Mouse (Mus musculus): ENCODE data around the gene Pdzd7. TPM values are rescaled to one million over a fixed set of nuclear protein-coding genes. Genes with fewer than 3 reads are reported as not detected.

Pdzd7 gene
- polyA plus RNA-seq, 1 experiment: 8.8 TPM

DNA sequence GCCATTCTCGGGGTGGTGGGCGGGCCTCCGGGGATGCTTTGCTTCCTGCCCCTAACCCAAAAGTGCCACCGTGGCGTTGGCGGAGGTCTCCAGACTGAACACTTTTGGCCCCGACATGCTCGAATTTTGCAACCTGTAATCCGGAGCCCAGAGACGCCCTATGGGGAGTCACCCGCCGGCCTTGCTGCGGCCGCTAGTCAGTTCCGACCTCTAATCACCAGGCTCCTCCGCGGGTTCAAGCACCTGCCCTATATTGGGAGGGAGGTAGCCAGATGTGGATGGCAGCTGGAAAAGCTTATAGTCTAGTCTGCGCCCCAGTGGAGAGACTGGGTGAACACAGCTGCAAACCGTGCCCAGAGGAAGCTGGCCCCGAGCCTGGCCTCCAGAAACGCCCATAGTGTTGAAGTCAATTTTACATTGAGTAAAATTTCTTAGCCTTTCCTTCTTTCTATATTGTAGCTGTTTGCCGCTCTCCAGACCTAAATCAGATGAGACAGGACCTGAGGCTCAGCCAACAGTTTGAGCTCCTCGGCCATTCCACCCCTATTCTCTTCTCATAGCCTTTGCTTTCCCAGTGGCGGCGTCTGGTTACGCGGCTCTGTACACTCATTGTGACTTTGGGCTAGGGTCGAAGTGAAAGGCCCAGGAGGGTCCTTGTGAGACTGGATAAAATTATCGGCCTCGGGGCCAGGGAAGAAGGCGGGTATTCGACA is 30.0 kb upstream of the Pdzd7 start:
- no peak for DNase-seq (ENCODE audit: low read depth)

DNA sequence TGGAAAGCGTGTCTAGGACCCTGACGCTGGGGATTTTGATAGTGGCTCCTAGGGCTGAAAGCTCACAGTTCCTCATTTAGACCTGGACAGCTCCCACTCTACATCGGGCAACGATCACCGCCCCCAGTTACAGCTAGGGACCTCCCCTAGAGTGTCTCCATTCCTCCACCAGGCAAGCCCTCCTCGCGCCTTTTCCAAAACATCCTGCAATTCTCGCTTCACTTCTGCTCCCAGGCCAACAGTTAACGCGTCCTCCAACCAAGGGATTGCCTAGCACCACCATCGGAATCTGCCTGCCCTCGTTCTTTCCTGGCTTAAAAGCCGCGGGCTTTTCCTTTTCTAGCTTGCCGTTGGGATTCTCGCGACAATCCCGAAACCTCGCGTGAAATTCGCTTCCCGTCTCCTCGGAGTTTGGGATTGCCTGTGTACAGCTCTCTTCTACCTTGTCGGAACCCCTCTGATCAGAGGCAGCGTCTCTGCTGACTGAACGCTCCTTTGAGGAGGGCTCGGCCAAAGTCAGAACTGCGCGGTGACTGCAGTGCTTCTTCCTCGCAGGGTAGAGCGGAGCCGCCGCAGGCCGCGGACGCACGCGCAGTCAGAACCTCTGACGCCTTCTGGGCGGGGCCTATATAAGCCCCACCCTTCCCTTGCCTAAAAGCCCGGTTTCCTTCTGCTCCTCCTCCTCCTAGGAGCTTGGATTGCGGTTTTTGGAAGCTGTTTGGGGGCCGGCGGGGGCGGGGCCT is 29.2 kb upstream of the Pdzd7 start, which contains the start of gene Kazald1:
Kazald1 (plus strand) TSS at position 662 of the 743 bp plus-strand sequence.
- DNase-seq (ENCODE audit: low read depth): peak; percentile 97
- peak; percentile 44; the same call in 1 of the 2 replicates for TF ChIP-seq POLR2A (IDR thresholded peaks at IDR 0.05; ENCODE audit: borderline replicate concordance, extremely low read depth, insufficient read depth, insufficient read length, poor library complexity, severe bottlenecking)
- no peak for TF ChIP-seq CTCF (IDR thresholded peaks at IDR 0.05; ENCODE audit: borderline replicate concordance, extremely low read depth, insufficient read depth, insufficient read length)

More for the DNA sequence above, 30.0 kb upstream of the Pdzd7 start:
- TF ChIP-seq CTCF (IDR thresholded peaks at IDR 0.05; ENCODE audit: borderline replicate concordance, extremely low read depth, insufficient read depth, insufficient read length) (0 out of 2 replicates have a peak, but pooled peaks have one; percentile 10), POLR2A (IDR thresholded peaks at IDR 0.05; ENCODE audit: borderline replicate concordance, extremely low read depth, insufficient read depth, insufficient read length, poor library complexity, severe bottlenecking) (no peak)

DNA sequence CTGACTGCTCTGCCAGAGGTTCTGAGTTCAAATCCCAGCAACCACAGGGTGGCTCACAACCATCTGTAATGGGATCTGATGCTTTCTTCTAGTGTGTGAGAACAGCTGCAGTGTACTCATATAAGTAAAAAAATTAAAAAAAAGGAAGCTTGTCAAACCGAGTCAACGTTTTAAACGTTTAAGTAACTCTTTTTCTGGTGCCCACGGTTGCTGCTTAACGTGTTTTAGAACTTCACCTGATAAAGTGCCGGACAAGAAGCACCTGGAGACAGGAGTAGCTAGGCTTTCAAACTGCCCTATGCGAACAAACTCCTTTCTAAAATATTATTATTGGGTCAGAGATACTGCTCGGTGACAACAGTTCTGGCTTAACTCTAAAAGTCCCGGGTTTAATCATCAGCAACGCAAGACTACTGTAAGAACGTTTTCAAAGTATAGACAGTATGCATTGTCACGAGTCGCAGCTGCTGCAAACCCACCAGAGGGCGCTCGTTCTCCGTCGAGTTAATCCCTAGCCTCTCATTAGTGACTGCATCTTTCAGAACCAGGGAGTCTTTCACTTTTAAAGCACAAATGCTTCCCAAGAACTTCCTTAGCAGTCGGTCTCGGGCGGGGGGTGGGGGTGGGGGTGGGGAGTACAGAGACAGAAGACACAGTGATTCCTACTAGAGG is 28.5 kb upstream of the Pdzd7 start:
- DNase-seq (ENCODE audit: low read depth): peak; percentile 94
- no peak for TF ChIP-seq POLR2A (IDR thresholded peaks at IDR 0.05; ENCODE audit: borderline replicate concordance, extremely low read depth, insufficient read depth, insufficient read length, poor library complexity, severe bottlenecking)
- TF ChIP-seq CTCF (IDR thresholded peaks at IDR 0.05; ENCODE audit: borderline replicate concordance, extremely low read depth, insufficient read depth, insufficient read length): peak; percentile 95

- TF ChIP-seq POLR2A (IDR thresholded peaks at IDR 0.05; ENCODE audit: borderline replicate concordance, extremely low read depth, insufficient read depth, insufficient read length, poor library complexity, severe bottlenecking) (no peak), CTCF (IDR thresholded peaks at IDR 0.05; ENCODE audit: borderline replicate concordance, extremely low read depth, insufficient read depth, insufficient read length) (no peak)
- DNase-seq (ENCODE audit: low read depth): no peak
Observed at GRCm38 (mm10) chr19:45067758-45068510, 22.4 kb upstream of the Pdzd7 start.

GRCm38 (mm10) chr19:45067170-45067569 is 21.7 kb upstream of the Pdzd7 start:
- no peak for DNase-seq (ENCODE audit: low read depth)
- TF ChIP-seq CTCF (IDR thresholded peaks at IDR 0.05; ENCODE audit: borderline replicate concordance, extremely low read depth, insufficient read depth, insufficient read length): no peak
- no peak for TF ChIP-seq POLR2A (IDR thresholded peaks at IDR 0.05; ENCODE audit: borderline replicate concordance, extremely low read depth, insufficient read depth, insufficient read length, poor library complexity, severe bottlenecking)

DNA sequence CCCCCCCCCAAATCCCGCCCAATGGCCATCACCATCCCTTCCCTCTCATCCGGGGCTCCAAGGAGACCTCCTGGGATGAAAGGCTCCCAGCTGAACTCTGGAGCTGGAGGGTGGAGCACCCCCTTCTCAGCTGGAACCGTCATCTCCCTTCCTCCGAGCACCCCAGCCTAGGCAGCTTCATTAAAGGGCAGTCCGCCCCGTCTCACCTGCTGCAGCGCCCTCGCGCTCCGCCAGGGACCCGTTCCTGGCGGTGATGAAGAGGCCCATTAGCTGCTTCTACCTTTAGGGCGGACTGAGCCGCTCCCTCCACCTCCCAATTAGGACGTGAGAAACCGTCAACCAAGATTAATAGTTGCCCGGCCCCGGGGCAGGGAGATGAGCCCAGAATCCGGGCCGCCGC is 19.7 kb upstream of the Pdzd7 start:
- no peak for TF ChIP-seq POLR2A (IDR thresholded peaks at IDR 0.05; ENCODE audit: borderline replicate concordance, extremely low read depth, insufficient read depth, insufficient read length, poor library complexity, severe bottlenecking)
- TF ChIP-seq CTCF (IDR thresholded peaks at IDR 0.05; ENCODE audit: borderline replicate concordance, extremely low read depth, insufficient read depth, insufficient read length): no peak
- DNase-seq (ENCODE audit: low read depth): no peak

DNA sequence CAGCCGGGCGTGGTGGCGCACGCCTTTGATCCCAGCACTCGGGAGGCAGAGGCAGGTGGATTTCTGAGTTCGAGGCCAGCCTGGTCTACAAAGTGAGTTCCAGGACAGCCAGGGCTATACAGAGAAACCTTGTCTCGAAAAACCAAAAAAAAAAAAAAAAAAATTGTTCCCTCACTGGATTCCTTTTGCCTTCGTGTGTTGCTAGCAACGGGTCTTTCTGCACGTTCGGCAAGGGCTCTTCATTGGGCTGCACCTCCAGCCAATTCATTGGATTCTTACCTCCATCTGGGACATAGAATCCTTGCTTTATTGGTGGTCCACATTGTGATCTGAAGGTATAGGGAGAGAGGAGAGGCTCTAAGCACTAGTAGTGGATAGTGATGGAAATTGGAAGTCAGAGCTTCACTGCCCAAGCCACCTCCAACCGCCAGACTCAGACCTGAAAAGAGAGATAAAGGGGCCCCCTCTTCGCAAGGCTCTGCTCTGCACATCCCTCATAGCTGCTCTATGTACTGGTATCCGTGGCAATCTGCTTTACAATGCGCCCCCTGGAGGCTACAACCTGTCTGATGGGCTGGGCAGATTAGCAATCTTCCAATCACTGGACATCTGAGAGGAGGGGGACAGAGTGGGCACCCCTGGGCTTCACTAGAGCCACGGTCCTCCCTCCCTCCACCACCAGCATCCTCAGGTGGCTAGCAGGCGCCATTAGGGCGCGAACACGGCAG is 18.2 kb upstream of the Pdzd7 start:
- TF ChIP-seq POLR2A (IDR thresholded peaks at IDR 0.05; ENCODE audit: borderline replicate concordance, extremely low read depth, insufficient read depth, insufficient read length, poor library complexity, severe bottlenecking) (no peak), CTCF (IDR thresholded peaks at IDR 0.05; ENCODE audit: borderline replicate concordance, extremely low read depth, insufficient read depth, insufficient read length) (peak; percentile 66; the same call in 1 of the 2 replicates)
- peak; percentile 53 for DNase-seq (ENCODE audit: low read depth)

DNA sequence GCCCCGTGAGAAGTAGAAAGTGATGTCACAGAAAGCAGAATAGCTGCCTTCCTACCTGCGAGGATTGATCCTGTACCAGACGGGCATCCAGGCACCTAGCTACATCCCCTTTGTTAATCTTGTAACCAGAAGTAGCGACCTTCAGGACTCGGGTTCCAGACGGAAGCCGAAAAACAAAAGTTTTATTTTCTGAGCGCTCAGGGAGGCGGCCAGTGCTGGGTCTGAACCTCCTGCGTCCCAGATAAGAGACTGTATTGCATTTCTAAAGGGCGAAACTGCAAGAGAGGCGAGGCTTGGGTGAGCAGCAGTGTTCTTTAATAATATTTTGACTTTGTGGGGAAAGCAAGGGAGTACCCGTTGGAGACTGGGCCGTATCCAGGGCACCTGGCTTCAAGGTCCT is 13.3 kb upstream of the Pdzd7 start:
- TF ChIP-seq CTCF (IDR thresholded peaks at IDR 0.05; ENCODE audit: borderline replicate concordance, extremely low read depth, insufficient read depth, insufficient read length) (no peak), POLR2A (IDR thresholded peaks at IDR 0.05; ENCODE audit: borderline replicate concordance, extremely low read depth, insufficient read depth, insufficient read length, poor library complexity, severe bottlenecking) (no peak)
- no peak for DNase-seq (ENCODE audit: low read depth)

DNA sequence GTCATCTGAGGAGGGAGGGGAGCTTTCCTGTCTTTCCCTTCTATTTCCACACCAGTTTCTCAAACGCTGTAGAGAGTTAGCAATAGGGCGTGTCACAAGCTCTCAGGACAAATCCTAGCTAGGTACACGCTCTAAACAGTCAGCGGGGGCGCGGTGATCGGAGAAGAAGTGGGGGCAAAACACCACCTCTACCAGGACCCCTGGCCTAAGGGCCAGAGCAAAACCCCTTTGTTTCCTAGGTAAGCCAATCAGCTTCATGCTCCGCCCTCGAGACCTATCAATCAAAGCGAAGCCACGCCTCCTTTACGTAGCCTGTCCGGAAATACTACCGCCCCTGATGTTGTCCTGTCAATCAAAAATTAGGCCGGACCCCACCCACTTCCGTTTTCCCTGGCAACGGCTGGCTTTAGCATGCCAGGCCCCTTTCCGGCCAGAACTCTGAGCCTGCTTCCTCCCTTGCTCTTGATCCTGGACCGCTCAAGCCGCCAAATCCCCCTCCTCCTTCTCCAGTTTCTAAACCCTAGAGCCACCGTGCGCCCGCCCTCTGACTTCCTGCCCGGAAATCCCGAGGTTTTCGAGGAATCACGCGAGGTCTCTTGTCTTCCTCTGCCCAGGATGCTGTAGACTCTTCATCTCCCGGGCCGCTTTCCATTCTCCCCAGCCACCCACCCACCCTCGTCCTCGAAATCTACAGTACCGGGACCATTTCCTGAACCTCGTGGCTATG is 12.8 kb upstream of the Pdzd7 start:
- DNase-seq (ENCODE audit: low read depth): peak; percentile 99
- TF ChIP-seq CTCF (IDR thresholded peaks at IDR 0.05; ENCODE audit: borderline replicate concordance, extremely low read depth, insufficient read depth, insufficient read length) (no peak), POLR2A (IDR thresholded peaks at IDR 0.05; ENCODE audit: borderline replicate concordance, extremely low read depth, insufficient read depth, insufficient read length, poor library complexity, severe bottlenecking) (peak; percentile 60; the same call in 1 of the 2 replicates)
